Mouse (Mus musculus) spleen, embryonic (tissue): ENCODE measurements around the gene Angptl4.

Source experiments
- CTCF ChIA-PET: fragments of 350-600 bp; sonication (Branson Sonifier 250); formaldehyde crosslinking; loops from one replicate; lab custom pipeline; 2022; lab: Charles Lee

Gene Angptl4

DNA sequence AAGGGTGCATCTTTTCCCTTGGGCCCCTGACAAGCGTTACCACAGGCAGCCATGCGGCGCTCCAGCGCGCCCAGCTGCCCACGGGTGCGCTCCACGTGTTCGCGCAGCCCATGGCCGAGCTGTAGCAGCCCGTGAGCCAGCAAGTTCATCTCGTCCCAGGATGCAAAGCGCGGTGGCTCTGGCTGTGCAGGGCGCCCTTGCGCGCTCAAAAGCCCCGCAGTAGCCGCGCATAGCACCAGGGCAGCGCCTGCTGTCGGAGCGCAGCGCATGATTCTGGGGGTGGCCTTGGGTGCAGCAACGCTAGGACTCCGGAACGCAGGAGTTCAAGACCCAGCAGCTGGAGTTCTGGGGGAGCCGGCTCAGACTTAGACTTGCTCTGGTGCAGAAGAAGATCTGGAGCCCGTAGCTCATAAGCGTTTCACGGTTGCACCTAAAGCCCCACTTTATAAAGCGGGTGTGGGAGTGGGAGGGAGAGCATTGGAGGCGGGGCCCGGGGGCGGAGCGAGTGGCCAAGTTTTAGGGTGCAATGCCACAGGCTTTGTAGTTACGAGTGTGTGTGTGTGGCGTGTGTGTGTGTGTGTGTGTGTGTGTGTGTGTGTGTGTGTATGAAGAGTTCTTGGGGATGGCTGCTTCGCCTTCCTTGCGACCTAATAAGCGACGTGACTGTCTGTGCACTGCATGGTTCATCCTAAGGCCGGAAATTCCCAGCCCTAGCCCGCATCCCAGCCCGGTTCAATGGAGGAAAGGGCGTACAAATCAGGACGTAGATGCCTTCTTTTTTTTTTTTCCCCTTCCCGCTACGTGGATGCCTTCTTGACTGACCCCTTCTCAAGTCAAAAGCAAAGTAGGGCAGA lies at the start of gene Angptl4:
Gene Angptl4 (minus strand): TSS at position 707 of the 854 bp plus-strand sequence.
- CTCF ChIA-PET, result no interaction called here

DNA sequence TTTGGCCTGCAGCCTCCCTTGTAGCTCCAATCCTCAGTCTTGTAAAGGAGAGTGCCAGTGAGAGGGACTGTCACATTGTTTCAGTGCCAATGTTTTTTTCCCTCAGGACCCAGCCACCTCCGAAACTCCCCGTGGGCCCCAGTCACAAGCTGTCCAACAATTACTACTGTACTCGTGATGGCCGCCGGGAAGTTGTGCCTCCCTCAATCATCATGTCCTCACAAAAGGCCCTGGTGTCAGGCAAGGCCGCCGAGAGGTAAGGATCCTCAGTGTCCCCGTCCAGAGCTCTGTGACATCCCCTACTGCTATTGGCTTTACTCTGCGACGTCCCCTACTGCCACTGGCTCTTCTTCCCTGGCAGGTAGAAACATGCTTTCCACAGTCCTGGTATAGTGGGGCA lies 47.9 kb upstream of the Angptl4 start:
- CTCF ChIA-PET, result no interaction called here

DNA sequence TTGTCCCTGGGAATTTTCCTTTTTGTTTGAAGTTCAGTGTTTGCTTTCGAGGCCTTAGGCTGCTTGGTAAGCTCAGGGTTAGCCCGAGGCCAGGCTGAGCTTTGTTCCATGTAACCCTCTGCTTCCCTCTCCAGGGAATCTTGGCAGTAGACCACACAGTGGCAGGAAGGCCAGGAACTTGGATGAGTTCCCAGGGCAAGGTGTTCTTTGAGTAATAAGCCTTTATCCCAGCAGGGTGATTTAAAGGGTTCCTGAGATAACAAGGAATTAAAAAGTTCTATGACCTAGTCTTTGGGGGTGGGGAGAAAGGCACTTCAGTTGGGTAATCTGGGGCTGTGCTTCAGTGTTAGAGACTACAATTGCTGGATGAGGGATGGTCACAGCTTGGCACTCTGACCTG lies 47.3 kb upstream of the Angptl4 start:
- CTCF ChIA-PET, result interaction anchor here (0.6 kb wide), 1 partner anchor 37 kb away, joined by 3 read pairs; no protein-coding TSS in a partner anchor

DNA sequence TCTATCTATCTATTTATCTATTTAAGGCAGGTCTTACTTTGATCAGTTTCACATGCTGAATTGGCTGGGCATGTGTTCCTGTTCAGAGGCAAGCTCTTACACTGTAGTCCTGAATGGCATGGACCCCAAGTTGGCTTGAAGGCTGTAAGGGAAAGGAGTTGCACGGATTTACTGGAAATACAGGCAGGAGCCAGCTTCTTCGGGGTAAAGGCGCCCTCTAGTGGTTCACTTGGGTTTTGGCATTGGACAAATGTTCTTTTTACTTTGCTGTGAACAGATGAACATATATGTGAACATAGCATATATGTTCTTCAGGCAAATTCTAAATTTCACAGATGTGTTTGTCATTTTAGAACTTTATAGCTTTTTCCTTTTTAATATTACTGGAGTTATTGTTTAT lies 45.2 kb upstream of the Angptl4 start:
- CTCF ChIA-PET, result no interaction called here

DNA sequence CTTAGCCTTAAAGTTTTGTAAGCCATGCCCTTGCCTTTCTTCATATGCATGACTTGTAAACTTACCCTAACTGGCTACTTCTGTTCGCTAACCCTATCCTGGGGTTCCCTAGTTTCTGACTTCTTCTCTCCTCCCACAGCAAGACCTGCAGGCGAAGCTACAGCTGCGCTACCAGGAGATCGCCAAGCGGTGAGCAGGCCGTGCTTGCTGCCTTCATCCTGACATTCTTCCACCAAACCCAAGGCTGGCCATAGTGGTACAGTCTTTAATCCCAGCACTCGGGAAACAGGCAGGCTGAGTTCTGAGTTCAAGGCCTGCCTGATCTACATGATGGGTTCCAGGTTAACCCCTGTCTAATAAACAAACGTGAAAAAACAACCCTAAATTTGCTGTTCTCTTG lies 43.8 kb upstream of the Angptl4 start:
- CTCF ChIA-PET, result interaction anchor here (0.7 kb wide), 1 partner anchor 23 kb away, joined by 8 read pairs; no protein-coding TSS in a partner anchor

DNA sequence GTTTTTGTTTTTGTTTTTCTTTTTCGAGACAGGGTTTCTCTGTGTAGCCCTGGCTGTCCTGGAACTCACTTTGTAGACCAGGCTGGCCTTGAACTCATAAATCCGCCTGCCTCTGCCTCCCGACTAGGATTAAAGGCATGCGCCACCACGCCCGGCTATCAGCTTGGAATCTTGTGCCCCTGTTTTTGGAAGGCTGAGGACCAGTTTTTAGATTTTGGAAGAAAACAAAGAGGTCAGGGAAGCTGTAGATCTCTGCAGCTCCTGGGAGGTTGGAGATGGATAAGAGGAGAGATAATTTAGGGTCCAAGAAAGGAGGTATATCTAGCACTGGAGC lies 43.3 kb upstream of the Angptl4 start:
- CTCF ChIA-PET, result interaction anchor here (0.7 kb wide), 1 partner anchor 23 kb away, joined by 8 read pairs; no protein-coding TSS in a partner anchor

DNA sequence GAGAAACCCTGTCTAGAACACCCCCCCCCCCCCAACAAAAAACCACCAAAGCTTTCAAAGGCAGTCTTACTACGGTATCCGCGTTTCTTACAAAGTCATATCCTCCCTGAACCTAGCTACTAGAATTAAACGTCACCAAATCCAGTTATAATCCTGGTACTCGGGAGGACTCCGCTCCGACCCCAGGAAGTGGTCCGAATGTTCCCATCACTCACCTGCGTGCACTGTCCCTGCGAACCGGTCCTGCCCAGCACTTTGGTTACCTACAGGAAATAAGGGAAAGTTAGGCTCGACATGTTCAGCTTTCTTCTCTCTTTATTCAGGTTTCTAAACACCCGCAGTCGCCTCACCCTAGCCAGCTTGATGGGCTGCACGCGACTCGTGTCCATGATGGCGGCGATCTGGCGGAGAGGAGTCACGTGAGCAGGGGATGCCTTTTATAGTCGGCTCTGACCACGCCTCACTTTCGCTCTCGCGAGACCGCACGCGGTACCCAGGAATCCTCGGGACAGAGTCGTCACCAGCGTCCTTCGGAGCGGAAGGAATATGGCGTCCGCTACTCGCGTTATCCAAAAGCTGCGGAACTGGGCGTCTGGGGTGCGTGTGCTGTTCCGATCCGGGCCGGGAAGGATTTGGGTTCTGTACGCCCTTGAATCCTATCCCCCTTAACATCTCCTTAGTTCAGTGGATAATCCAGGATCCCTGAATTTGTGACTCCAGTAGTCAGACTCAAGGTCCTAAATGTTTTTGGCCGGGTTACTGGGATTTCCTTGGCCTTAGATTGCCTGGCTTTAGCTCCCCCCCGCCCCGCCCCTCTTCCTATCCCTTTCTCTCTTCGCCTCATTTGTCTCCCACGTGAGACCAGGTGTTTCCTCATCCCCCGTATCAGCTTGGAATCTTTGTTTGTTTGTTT lies 42.7 kb upstream of the Angptl4 start, which contains the start of the genes Rps28 and Ndufa7:
Gene Rps28 (minus strand): TSS at position 479 of the 913 bp plus-strand sequence.
Gene Ndufa7 (plus strand): TSS at position 489 of the 913 bp plus-strand sequence.
- CTCF ChIA-PET, result interaction anchor here (0.7 kb wide), 1 partner anchor 22 kb away, joined by 8 read pairs; no protein-coding TSS in a partner anchor

DNA sequence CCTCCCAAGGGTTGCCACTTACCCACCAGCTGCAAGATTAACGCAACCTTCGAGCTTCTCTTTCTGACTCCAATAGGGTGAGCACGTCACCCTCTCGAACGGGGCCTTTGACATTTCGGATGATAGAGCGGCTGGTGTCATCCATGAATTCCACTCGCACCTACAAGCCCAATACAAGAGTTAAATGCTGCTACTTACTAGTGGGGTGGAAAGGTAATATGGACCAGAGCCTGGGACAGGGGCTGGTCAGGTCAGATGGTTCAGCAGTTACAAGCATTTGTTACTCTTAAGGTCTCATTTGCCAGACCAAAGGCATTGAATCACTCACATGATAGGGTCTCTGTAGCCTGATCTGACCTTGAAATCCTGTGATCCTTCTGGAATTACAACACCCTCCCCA lies 41.5 kb upstream of the Angptl4 start:
- CTCF ChIA-PET, result interaction anchor here (0.6 kb wide), 1 partner anchor 10 kb away, joined by 5 read pairs; no protein-coding TSS in a partner anchor

DNA sequence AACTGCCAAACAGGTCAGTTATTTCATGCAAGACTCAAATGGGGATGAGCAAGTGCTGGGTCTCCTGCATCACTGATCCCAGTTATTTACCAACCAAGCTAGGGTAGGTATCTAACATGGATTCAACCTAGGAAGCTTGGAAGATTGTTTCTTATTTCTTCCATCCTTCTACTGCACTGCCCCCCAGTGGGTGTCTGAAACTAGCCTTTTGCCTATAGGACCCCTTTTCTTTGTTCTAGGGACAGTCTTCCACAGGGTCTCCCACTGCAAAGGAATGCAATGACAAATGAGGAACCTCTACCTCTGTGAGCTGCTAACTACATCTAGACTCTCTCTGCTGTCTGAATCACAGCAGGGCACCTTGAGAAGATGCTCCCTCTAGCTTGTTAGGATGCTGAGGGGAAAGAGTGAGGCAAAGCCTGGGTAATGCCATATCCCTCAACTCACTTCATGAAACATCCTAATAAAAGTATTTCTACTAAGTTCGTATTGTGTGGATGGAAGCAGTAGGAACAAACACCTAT lies 40.9 kb upstream of the Angptl4 start:
- CTCF ChIA-PET, result interaction anchor here (0.6 kb wide), 1 partner anchor 11 kb away, joined by 5 read pairs; no protein-coding TSS in a partner anchor

DNA sequence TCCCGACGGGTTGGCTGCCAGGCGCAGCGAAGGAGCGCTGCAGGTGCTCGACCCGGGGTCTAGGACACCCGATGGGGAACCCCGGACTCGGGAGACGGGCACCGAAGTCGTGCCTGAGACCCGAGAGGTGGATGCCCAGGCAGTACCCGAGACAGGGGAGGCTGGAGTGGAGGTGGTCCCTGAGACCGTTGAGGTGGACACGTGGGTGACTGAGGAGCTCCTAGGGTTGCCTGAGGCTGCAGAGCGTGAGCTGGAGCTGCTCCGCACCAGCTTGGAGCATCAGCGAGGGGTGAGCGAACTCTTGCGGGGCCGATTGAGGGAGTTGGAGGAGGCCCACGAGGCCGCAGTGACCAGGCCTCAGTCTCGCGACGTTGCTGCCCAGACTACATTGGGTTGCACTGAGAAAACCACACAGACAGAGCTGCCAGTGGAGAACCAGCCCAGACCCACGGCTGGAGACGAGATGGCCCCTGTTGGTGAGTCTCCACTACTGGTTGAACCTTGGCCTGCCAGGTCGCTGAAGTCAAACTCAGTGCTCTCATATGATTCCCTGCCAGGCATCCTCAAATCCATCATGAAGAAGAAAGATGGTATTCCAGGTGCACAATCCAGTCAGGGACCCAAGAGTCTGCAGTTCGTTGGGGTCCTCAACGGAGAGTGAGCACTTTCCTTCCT lies 36.5 kb upstream of the Angptl4 start:
- CTCF ChIA-PET, result no interaction called here

DNA sequence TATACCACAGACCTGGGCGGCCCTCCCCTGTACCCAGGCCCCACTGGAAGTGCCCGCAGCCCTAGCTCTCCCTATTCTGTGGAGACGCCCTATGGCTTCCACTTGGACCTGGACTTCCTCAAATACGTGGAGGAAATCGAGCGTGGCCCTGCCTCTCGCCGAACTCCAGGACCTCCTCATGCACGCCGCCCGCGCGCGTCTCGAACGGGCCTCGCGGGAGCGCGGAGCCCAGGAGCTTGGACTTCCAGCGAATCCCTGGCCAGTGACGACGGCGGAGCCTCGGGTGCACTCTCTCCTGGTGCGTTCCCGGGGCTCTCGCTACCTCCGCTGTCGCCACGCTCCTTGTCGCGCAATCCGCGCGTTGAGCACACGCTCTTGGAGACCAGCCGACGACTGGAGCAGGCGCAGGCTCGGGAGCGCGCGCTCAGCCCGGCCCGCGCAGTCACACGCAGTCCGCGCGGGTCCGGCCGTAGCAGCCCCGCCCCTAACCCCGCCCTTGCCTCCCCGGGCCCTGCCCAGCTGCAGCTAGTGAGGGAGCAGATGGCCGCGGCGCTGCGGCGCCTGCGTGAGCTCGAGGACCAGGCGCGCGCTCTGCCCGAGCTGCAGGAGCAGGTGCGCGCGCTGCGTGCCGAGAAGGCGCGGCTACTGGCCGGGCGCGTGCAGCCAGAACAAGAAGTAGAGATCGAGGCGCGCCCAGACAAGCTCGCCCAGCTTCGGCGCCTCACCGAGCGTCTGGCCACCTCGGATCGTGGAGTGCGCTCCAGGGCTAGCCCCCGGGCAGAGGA lies 35.7 kb upstream of the Angptl4 start:
- CTCF ChIA-PET, result interaction anchor here (0.6 kb wide), 1 partner anchor 879 kb away, joined by 16 read pairs; no protein-coding TSS in a partner anchor

DNA sequence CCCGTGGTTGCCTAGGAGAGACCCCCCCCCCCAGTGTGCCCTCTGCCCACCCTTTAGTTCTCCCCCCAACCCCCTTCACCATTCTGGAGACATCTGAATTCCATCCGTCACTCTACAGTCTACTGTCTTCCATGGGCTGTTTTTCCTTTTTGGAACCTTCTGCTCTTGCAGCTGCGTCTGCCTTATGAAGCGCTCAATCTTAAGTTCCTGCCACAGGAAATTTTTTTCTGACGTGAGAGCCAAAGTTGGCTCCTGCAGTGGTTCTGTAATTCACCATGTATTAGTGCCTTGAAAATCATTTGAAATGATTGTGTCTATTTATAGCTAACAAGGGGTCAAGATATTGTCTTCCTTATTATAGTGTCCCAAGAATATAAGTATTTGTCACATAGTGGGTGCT lies 35.0 kb upstream of the Angptl4 start:
- CTCF ChIA-PET, result no interaction called here

DNA sequence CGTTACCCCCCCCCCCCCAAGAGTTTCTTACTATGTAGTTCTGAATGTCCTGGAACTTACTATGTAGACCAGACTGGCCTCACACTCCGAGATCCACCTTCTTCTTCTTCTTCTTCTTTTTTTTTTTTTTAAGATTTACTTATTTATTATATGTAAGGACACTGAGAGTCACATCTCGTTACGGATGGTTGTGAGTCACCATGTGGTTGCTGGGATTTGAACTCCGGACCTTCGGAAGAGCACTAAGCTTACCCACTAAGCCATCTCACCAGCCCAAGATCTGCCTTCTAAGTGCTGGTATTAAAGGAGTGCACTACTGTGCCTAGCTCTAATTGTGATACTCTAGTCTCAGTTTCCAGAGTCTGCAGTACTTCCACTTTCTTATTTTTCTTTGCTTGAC lies 33.8 kb upstream of the Angptl4 start:
- CTCF ChIA-PET, result interaction anchor here (0.7 kb wide), 1 partner anchor 470 kb away, joined by 3 read pairs; no protein-coding TSS in a partner anchor

DNA sequence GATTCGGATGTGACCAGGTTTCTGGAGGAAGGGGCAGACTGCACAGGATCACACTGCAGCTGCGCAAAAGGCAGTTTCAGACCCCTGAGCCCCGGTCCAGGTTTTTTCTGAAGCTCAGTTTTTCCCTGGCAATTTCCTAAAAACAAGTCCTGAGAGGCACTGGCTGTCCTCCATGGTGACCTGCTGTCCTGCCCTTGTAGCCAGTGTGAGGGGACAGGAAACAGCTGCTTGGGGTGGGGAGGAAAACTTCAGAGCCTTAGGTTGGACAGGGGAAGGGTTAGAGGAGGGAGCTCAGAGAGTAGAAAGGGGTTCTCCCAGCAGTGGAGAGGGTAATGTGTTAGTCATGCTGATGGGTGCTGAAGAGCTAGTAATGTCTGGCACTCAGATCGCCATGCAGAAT lies 31.4 kb upstream of the Angptl4 start:
- CTCF ChIA-PET, result no interaction called here

DNA sequence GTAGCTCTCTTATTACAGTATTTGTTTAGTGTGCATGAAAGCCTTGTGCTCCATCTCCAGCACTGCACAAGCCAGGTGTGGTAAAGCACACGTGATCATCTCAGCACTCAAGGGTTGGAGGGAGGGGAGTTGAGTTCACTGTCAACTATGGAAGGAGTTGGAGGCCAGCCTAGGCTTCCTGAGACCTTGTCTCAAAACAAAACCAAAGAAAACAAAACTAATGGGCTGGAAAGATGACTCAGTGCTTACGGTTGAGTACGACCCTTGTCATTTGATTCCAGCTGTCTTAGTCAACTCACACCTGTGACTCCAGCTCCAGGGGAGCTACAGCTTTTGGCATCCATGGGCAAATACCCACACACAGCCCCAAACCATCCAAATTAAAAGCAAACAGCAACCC lies 30.8 kb upstream of the Angptl4 start:
- CTCF ChIA-PET, result no interaction called here

DNA sequence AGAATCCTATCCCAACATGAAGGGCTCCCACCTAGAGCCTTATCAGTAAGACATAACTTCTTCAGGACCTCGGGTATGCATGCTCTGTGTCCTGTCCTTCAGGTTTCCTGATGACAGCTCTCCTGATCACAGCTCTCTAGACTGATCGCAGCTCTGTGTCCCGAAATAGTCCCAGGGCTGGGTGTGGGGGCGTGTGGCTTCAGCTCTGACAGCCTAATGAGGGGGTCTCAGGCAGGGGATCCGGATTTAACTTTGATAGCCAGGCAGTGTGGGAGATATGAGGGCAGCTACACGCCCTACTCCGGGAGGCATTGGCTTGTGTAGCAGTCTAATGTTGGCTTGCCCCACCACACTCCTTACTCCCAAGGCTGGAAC lies 29.5 kb upstream of the Angptl4 start:
- CTCF ChIA-PET, result no interaction called here

DNA sequence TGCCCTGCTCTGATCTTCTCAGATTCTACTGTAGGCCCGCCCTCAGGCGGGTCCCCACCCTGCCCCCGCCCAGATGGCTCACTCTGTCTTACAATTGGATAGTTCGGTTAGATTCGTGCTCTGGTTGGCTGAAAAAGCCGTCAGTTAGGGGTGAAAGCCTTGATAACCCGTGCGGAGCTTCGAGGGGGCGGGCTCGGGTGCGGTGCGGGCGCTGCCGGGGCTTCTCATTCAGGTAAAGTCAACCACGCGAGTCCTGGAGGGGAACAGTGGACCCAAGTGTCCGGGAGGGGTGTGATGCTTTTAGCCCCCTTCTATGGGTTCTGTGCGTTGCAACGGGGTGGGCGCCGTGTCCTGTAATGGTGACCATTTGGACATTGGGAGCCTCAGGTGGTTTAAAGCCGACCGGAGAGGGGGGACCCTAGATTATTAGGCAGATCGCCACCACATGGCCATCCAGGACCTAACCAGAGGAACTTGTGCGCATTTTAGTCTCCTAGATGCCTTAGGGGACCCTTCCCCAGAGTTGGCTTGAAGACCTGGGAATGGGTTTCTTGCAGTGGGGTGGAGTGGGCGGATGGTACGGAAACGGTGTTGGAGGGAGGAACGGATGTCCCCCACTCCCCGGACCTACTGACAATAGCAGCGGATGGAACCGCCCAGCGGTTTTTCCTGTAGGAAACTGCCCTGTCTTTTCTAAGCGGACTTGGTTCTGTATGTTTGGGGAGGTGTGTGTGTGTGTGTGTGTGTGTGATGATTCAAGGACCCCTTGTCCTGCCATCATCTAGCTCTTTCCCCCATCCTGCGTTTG lies 28.9 kb upstream of the Angptl4 start, which contains the start of gene Kank3:
Gene Kank3 (plus strand): TSS at position 186 of the 808 bp plus-strand sequence.
- CTCF ChIA-PET, result no interaction called here

DNA sequence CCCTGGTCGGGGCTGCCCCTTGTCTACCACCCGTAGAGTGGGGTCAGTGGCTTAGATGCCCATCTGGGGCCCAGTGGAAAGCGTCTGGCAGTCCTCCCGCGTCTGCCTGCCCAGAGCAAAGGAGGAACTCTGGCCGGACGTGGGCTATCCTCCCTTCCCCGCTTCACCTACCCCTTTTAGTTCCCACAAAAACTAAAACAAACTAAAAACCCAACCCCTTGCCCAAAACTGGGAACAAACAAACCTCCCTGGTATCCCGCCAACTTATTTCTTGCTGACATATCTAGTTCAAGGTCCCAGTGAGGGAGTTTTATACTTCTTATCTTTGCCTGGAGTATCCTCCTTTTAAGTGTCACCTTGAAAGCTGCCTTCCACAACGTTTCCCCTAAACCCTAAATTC lies 26.6 kb upstream of the Angptl4 start:
- CTCF ChIA-PET, result no interaction called here
